Mouse (Mus musculus): ENCODE measurements around the gene D230025D16Rik.
"Not testable (repeated sequence)": the region's sequence is repeated elsewhere in the genome, so short reads cannot be mapped to it uniquely, and the experiment has no call there.

D230025D16Rik gene

DNA sequence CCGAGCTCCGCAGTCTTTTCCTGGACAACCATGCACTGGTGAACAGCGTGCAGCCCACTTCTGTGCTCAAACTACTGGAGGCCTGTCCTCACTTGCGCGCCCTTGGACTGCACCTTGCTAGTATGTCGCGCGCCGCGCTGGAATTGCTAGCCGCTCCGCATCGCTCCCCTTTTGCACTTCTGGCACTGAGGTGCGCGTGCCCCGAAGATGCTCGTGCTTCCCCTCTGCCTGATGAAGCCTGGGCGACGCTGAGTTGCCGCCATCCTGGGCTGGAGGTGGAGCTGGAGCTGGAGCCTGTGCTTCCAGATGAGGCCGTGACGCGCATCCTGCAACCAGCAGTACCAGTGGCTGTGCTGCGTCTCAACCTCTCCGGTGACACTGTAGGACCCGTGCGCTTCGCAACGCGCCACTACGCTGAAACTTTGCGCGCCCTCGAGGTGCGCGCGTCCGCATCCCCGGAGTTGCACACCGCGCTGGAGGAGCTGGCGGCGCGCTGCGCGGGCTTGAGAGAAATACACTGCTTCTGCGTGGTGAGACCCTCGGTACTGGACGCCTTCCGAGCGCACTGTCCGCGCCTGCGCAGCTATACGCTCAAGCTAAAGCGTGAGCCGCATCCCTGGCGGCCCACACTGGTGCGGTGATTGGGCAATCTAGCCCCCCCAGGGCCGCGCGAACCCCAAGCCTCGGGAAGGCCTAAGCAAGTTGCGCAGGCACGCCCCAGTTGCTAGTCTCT lies 43.6 kb downstream of the D230025D16Rik start:
- no peak for DNase-seq (ENCODE audit: low spot score in 2 of 2)

- DNase-seq (ENCODE audit: low spot score in 2 of 2) = no peak
These were observed 44.1 kb downstream of the D230025D16Rik start for GRCm38 (mm10) chr8:105269075-105269458.

DNA sequence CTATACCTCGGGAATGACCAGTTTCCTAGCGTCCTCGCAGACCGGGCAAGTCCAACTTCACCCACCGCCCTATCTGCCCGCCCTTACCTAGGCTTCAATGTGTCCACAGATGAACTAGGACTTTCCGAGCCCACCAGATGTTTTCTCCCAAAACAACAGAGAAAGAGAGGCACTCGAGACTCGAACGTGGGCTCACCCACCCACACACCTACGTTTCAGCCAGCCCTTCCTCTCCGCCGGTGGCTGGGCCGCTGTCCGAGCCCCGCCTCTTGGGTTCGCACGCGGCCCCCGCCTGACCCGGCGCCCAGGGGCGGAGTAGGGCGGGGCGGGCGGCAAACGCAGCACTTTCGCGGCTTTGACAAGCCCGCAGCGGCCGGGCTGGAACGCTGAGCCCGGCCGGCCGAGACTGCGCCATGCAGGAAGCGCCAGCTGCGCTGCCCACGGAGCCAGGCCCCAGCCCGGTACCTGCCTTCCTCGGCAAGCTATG lies 44.6 kb downstream of the D230025D16Rik start, which contains the start of gene Hsf4:
Gene Hsf4, plus strand, starts transcription at position 341 of the 487 bp plus-strand sequence.
- DNase-seq (ENCODE audit: low spot score in 2 of 2) = peak; percentile 62 to 72

- DNase-seq (ENCODE audit: low spot score in 2 of 2) = no peak
These were observed 45.4 kb downstream of the D230025D16Rik start for GRCm38 (mm10) chr8:105270101-105270915.

GRCm38 (mm10) chr8:105270916-105271186 lies 45.9 kb downstream of the D230025D16Rik start:
- DNase-seq (ENCODE audit: low spot score in 2 of 2) = no peak

- DNase-seq (ENCODE audit: low spot score in 2 of 2) = no peak
These were observed 50.4 kb downstream of the D230025D16Rik start for GRCm38 (mm10) chr8:105275387-105275786.

DNA sequence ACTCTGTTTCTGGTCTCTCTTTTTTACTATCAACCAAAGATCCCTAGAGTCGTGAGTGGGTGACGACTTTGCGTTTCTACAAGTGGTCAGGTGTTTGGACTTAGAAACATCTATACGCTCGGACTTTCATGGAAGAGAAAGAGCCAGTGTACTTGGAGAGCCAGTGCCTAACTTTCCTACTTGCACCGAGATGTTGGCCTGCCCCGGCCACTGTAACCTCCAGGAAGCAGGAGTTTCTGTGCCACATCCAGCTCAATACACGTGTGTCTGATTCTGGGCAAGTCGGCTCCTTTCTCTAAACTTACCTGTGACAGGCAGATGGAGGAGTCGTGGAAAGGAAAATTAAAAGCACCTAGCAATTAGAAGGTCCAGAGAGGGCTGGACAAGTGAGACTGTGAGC lies 50.9 kb downstream of the D230025D16Rik start, which contains the start of gene Nol3:
Gene Nol3, plus strand, starts transcription at position 301 of the 400 bp plus-strand sequence.
- DNase-seq (ENCODE audit: low spot score in 2 of 2) = no peak

GRCm38 (mm10) chr8:105276292-105277120 lies 51.6 kb downstream of the D230025D16Rik start:
- no peak for DNase-seq (ENCODE audit: low spot score in 2 of 2)

DNA sequence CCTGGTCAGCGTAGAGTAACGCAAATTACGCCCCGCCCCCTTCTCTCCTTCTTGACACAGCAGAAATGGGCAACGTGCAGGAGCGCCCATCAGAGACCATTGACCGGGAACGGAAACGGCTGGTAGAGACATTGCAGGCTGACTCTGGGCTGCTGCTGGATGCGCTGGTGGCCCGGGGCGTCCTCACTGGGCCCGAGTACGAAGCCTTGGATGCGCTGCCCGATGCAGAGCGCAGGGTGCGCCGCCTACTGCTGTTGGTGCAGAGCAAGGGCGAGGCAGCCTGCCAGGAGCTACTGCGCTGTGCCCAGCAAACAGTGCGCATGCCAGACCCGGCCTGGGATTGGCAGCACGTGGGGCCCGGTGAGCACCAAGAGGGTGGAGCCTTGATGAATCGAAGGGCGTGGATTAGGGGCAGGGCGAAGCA lies 54.0 kb downstream of the D230025D16Rik start:
- peak; percentile 68 to 89 for DNase-seq (ENCODE audit: low spot score in 2 of 2)

DNA sequence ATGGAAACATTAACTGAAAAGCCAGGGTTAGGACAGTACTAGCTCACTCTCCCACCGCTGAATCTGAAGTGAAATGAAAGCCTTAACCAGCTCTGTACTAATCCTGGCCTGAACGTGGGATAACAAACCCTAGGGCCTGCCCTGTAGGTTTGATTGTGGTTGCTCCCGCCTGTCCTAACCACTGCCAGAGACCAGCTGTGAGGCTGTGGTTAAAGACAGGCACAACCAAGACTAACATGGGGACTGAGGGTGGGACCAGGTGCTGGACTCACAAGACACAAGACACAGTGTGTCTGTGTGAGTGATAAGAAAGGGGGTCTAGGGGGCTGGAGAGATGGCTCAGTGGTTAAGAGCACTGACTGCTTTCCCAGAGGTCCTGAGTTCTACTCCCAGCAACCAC lies 55.6 kb downstream of the D230025D16Rik start:
- no peak for DNase-seq (ENCODE audit: low spot score in 2 of 2)

DNA sequence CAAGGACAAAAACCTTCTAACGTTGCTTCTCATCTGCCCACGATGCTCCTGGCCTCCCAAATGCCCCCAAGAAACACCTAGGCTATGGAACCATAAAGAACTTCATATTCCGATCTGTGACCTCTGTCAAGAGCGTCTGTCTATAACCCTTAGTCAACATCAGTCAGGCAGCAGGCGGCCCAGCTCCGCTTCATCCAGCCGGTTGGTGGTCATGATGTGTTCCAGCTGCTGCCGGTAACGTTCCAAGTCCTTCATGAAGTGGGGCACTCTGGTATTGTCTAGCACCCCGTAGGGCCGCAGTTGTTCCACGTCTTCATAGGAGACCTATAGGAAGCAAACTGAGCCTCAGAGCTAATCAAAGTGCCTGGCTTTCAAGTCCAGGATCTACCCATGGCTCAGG lies 56.9 kb downstream of the D230025D16Rik start:
- no peak for DNase-seq (ENCODE audit: low spot score in 2 of 2)

DNA sequence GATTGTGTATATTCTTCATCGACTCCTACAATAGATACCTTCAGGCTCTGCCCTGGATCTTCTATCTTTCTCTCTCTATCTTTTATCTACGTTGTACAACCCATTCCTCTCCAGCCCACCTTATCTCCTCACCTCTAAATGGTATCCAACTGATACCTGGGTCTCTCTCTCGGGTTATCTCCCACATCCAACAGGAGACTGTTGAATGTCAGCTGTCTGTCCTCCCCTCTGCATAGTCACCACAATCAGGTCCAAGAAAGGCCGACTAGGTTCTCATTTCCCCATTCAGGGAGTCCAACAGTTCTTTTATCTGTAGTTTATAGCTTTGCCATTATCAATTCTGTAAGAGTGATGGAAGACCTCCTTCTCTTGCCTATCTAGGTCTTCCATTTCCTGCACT lies 57.3 kb downstream of the D230025D16Rik start:
- DNase-seq (ENCODE audit: low spot score in 2 of 2) = no peak

GRCm38 (mm10) chr8:105283074-105283473 lies 58.1 kb downstream of the D230025D16Rik start:
- DNase-seq (ENCODE audit: low spot score in 2 of 2) = peak in 1 of 2 experiments; percentile 51

DNA sequence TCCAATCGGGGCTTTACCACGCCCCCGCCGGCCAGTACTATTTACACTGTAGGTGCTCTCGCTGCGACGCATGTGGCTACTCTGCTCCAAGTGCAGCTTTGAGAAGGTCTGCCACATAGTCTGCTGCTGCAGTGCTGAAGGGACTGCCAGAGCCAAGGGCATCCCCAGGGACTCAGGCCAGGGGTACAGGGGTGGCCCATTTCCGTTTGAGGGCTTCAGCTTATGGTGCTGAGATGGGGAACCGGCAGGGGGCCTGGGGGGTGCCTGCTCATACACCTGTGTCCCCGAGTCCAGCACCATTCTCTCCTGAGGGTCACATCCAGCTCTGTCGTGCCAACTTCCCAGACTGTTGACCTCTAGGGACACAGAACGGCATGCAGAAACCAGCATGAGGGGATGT lies 60.6 kb downstream of the D230025D16Rik start:
- no peak for DNase-seq (ENCODE audit: low spot score in 2 of 2)

GRCm38 (mm10) chr8:105286907-105287306 lies 62.0 kb downstream of the D230025D16Rik start:
- DNase-seq (ENCODE audit: low spot score in 2 of 2) = no peak

DNA sequence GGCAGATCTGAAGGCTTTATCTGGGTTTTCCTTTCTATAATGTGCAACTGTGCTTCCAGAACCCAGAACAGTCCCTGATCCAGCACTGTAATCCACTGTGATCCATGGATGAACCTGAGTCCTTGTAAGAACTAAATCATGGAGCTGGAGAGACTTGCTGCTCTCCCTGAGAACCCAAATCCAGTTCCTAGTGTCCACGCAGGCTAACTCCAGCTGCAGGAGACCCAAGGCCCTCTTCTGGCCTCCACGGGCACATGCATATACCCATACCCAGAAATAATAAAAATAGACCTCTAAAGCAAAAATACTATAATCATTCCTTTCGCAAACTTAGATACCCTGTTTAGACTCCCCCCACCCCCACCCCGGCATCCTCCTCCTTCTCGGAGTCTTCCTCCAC lies 63.3 kb downstream of the D230025D16Rik start:
- DNase-seq (ENCODE audit: low spot score in 2 of 2) = no peak

GRCm38 (mm10) chr8:105288958-105289732 lies 64.2 kb downstream of the D230025D16Rik start:
- DNase-seq (ENCODE audit: low spot score in 2 of 2) = peak; percentile 89 to 90

GRCm38 (mm10) chr8:105289805-105290460 lies 65.0 kb downstream of the D230025D16Rik start, which contains the start of gene 4931428F04Rik:
TSS of gene 4931428F04Rik (minus strand) at chr8:105289864.
- DNase-seq (ENCODE audit: low spot score in 2 of 2) = no peak

DNA sequence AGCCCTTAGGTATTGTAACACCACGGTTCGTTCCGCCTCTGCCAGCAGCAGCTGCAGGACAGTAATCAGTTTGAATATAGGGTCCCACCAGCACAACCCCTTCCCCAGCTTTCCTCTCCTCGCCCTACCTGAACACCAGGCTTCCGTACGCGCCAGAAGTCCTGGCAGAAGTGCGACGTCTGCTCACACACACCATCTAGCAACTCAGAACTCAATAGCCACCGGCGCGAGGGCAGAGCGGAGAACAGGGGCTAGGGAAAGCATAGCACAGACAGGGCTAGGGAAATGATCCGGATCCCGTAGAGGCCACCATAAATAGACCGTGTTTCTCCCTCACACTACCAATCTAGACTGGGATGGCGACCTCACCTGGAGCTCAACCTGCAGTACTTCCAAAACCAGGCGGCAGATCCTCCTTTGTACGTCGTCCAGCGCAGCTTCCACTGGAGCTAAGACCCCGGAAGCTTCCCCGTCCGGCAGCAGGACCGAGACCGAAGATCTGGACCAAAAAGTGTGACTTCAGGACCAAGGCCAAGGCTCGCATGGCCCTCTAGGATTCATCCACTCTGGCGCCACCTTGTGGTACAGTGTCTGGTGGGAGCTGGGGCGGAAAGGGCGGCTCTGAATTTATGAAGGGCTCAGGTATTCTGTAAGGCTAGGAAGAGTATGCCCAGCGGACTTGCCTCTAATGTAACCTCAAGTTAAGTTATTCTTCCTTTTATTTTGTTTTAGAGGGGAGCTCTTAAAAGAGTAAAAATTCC lies 65.8 kb downstream of the D230025D16Rik start:
- peak; percentile 86 to 88 for DNase-seq (ENCODE audit: low spot score in 2 of 2)

DNA sequence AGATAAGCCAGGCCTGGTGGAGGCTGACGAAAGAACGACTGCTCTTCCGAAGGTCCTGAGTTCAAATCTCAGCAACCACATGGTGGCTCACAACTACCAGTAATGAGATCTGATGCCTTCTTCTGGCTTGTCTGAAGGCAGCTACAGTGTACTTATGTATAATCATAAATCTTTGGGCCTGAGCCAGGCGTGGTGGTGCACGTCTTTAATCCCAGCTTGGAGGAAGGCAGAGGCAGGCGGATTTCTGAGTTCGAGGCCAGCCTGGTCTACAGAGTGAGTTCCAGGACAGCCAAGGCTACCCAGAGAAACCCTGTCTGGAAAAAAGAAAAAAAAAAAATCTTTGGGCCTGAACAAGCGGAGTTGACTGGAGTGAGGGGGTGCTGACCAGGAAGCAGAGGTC lies 66.4 kb downstream of the D230025D16Rik start:
- DNase-seq (ENCODE audit: low spot score in 2 of 2) = not testable (repeated sequence)
